Mouse (Mus musculus) forebrain, embryonic 16.5 days (tissue): ENCODE measurements around the gene Hmgb2. TPM values are rescaled to one million over a fixed set of nuclear protein-coding genes. Genes with fewer than 3 reads are reported as not detected.

Experiments
- ATAC-seq: fragments of 200-750 bp; cut with Nextera tagmentation; 2 replicates; pipeline ENCODE4 v1.8.0; 2017; ENCODE audit warnings: mild to moderate bottlenecking, moderate library complexity
- H3K27ac ChIP-seq: fragments of 300-500 bp; sonication (generic); 2 replicates; pipeline ENCODE4 v1.5.1; 2014; ENCODE audit warnings: low read length, control low read depth
- H3K27me3 ChIP-seq: fragments of 300-500 bp; sonication (generic); replicated peaks from 2 replicates; pipeline ENCODE4 v1.6.1; 2014; ENCODE audit warnings: low read length; ENCODE audit not compliant: control insufficient read depth, insufficient read depth
- H3K36me3 ChIP-seq: fragments of 300-500 bp; sonication (generic); 2 replicates; pipeline ENCODE4 v1.6.1; 2014; ENCODE audit not compliant: control insufficient read depth, insufficient read depth
- H3K4me1 ChIP-seq: fragments of 300-500 bp; sonication (generic); replicated peaks from 2 replicates; pipeline ENCODE4 v1.6.1; 2014; ENCODE audit warnings: low read length; ENCODE audit not compliant: control insufficient read depth, insufficient read depth
- H3K4me2 ChIP-seq: fragments of 300-500 bp; sonication (generic); 2 replicates; pipeline ENCODE4 v1.6.1; 2014; ENCODE audit warnings: mild to moderate bottlenecking, low read length, control low read depth
- H3K4me3 ChIP-seq: fragments of 300-500 bp; sonication (generic); replicated peaks from 2 replicates; pipeline ENCODE4 v1.5.1; 2014; ENCODE audit warnings: mild to moderate bottlenecking, low read length, control low read depth
- H3K9ac ChIP-seq: fragments of 300-500 bp; sonication (generic); replicated peaks from 2 replicates; pipeline ENCODE4 v1.6.1; 2014; ENCODE audit warnings: low read depth, low read length, control low read depth
- H3K9me3 ChIP-seq: fragments of 300-500 bp; sonication (generic); 2 replicates; pipeline ENCODE4 v1.6.1; 2016; ENCODE audit warnings: low read length; ENCODE audit not compliant: control insufficient read depth
- WGBS: fragments of 180-500 bp; shearing (Covaris S2); extraction: QIAGEN DNeasy Blood & Tissue Kit; methylation state at CpG from one replicate; pipeline ENCODE4 v1.1.7; 2014; 5-methylcytosine and 5-hydroxymethylcytosine counted together
- polyA plus RNA-seq: library from polyadenylated mRNA; unstranded; fragments of >200 nt; fragmentation: Nextera tagmentation; extraction: Ambion mirVana; gene quantifications from 2 replicates; pipeline ENCODE4 v1.2.1, GENCODE M21; 2015

Gene Hmgb2
- polyA plus RNA-seq, 1 experiment from 2014 or later: 168 TPM

GRCm38 (mm10) chr8:57563726-57564125, 52.0 kb downstream of the Hmgb2 start:
- Histone ChIP-seq H3K9ac (no peak overlapping the region), H3K36me3 (no peaks in the 10 kb centered on the region), H3K27ac (no peak overlapping the region), H3K4me1 (no peaks in the 10 kb centered on the region), H3K27me3 (no peaks in the 10 kb centered on the region), H3K4me3 (no peak overlapping the region), H3K4me2 (no peak overlapping the region), H3K9me3 (no peaks in the 10 kb centered on the region)
- WGBS: 84% methylated on average over 15 of the region's 15 CpGs
- ATAC-seq: no peak

- Histone ChIP-seq H3K36me3 (no peaks in the 10 kb centered on the region), H3K4me1 (0 out of 2 replicates have a peak, but pooled peaks cover 2% of the 10 kb centered on the region), H3K4me3 (no peak overlapping the region), H3K27me3 (no peaks in the 10 kb centered on the region), H3K4me2 (no peak overlapping the region), H3K9ac (no peak overlapping the region), H3K9me3 (no peaks in the 10 kb centered on the region), H3K27ac (no peak overlapping the region)
- WGBS: 86% methylated on average over 6 of the region's 6 CpGs
- no peak for ATAC-seq
These were observed 53.3 kb downstream of the Hmgb2 start for GRCm38 (mm10) chr8:57565039-57565438.

Other genes starting within 250 kb of the Hmgb2 start
- not detected in 2 replicates for gene Hand2, start 190.9 kb upstream of the Hmgb2 start, polyA plus RNA-seq
- gene Scrg1, start 56.0 kb upstream of the Hmgb2 start, polyA plus RNA-seq: 14.7 and 20.2 TPM in 2 replicates
- gene Sap30, start 24.0 kb upstream of the Hmgb2 start, polyA plus RNA-seq: 53.1 and 64.3 TPM in 2 replicates
- gene Galnt7, start 141.1 kb downstream of the Hmgb2 start, polyA plus RNA-seq: 8.7 and 11.3 TPM in 2 replicates